Mouse (Mus musculus) olfactory bulb, adult 2 months (tissue): ENCODE data around the gene Umad1. TPM values are rescaled to one million over a fixed set of nuclear protein-coding genes. Genes with fewer than 3 reads are reported as not detected.
"Not testable (repeated sequence)": the region's sequence is repeated elsewhere in the genome, so short reads cannot be mapped to it uniquely, and the experiment has no call there.

ENCODE experiments used
- H3K27ac ChIP-seq: fragments of 200-500 bp; 2 replicates; pipeline ENCODE4 v1.5.1; 2012; ENCODE audit warnings: low read depth, low read length; ENCODE audit not compliant: insufficient read depth
- H3K4me1 ChIP-seq: fragments of 200-500 bp; 2 replicates; pipeline ENCODE4 v1.6.1; 2012; ENCODE audit warnings: low read length; ENCODE audit not compliant: control insufficient read depth, insufficient read depth
- H3K4me3 ChIP-seq: fragments of 200-500 bp; 2 replicates; pipeline ENCODE4 v1.5.1; 2012; ENCODE audit warnings: mild to moderate bottlenecking, low read depth, low read length, moderate library complexity; ENCODE audit not compliant: insufficient read depth
- CTCF ChIP-seq: fragments of 200-500 bp; IDR thresholded peaks from 2 replicates; pipeline ENCODE4 v1.5.1; 2012; ENCODE audit warnings: low read depth, mild to moderate bottlenecking, low read length, moderate library complexity; ENCODE audit not compliant: insufficient read depth
- POLR2A ChIP-seq: fragments of 200-500 bp; IDR thresholded peaks from 2 replicates; pipeline ENCODE4 v1.6.1; 2012; ENCODE audit warnings: mild to moderate bottlenecking, low read depth, low read length, moderate library complexity; ENCODE audit not compliant: insufficient read depth
- WGBS: fragments of 180-500 bp; shearing (Covaris S2); methylation state at CpG from one replicate; pipeline ENCODE4 v1.1.7; 2018; 5-methylcytosine and 5-hydroxymethylcytosine counted together
- polyA plus RNA-seq: library from polyadenylated mRNA; stranded (reverse); fragments of >200 nt; gene quantifications from 2 replicates; pipeline ENCODE4 v1.2.4, GENCODE M21; 2012; ENCODE audit warnings: low replicate concordance; ENCODE audit not compliant: missing spikeins, insufficient read depth, insufficient read length

Gene Umad1
- polyA plus RNA-seq, 1 experiment: not detected

DNA sequence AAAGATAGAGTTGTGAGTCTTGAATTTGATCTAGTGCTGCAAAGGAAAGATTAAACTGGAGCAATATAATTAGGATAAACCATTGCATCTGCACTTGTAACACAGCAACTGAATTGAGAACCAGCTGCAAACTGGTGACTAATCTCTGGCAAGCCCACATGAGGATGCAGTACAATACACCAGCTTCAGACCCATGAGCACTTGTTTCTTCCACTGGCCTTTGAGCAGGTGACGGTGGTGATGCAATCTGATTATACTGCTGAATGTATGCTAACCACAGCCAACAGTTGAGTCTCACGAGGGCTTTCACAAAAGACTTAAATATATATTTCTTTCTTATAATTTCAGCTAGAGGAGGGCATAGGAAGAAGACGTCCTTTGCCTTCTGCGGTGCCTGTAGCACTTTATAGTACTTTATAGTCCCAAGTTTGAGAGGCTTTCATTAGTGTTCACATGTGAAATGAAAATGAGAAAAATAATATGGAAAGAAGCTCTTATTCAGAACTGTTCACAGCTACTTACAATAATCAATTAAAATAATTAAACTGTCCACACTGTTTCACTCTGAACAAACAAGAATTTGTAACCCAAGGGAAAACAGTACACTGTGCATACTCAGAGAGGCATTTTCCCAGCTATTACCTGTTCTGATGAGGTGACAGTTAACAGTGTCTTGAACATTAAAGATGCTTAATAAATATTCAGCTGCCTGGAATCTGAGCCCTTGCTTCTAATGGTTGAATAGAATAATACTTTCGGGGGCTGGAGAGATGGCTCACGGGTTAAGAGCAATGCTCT lies 40.2 kb downstream of the Umad1 start:
- WGBS: 44% methylated on average over 6 of the region's 6 CpGs
- TF ChIP-seq CTCF (no peak), POLR2A (no peak)

DNA sequence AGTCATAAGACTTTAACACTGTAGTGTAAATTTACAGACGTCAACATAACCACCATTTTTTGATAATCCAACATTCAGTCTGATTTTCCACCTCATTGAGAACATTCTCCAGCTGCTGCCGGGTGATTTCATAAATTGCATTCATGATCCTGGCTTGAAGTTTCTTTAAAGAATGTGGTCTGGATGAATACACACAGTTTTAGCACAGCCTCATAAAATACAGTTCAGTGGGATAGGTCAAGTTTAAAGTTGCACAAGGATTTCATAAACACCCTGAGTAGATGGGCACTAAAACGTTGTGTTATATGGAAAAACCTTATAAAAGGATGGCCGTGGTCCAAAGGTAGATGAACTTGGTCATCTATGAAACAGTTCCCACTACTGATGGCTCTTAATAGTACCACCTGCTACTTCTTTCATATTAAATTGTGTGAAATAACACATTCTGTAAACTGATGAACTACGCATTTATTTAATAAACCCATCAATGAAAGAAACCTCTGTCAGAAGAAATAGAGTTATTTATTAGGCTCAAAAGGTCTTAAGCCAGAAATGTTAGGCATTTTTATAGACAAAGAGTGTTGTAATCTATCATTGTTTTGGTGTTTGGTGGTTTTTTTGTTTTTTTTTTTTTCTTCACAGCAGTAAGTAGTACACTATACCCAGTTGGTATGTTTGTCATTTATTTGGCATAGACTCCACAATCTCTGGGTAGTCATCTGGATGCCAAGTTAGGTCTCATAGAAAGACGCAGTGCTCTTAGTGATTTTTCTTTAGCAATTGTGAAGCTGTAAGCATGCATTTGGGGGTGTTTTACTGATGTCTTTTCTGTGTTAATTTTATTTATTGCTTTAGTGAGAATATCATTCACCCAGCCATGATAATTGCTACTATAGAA lies 49.0 kb downstream of the Umad1 start:
- H3K27ac ChIP-seq: no peak overlapping the region
- 64% methylated on average over 6 of the region's 6 CpGs for WGBS
- no peaks in the 10 kb centered on the region for H3K4me1 ChIP-seq
- TF ChIP-seq POLR2A (no peak), CTCF (no peak)
- H3K4me3 ChIP-seq: no peak overlapping the region

More for the DNA sequence above, 40.2 kb downstream of the Umad1 start:
- H3K4me3 ChIP-seq: no peak overlapping the region
- no peaks in the 10 kb centered on the region for H3K4me1 ChIP-seq
- H3K27ac ChIP-seq: no peak overlapping the region

- TF ChIP-seq POLR2A (no peak), CTCF (no peak)
- H3K4me1 ChIP-seq: no peaks in the 10 kb centered on the region
- no peak overlapping the region for H3K4me3 ChIP-seq
- H3K27ac ChIP-seq: no peak overlapping the region
- 66% methylated on average over 2 of the region's 2 CpGs for WGBS
Measured at GRCm38 (mm10) chr6:8312554-8312953, 53.5 kb downstream of the Umad1 start.

GRCm38 (mm10) chr6:8316201-8316600 lies 57.1 kb downstream of the Umad1 start:
- Histone ChIP-seq H3K27ac (no peak overlapping the region), H3K4me3 (no peak overlapping the region), H3K4me1 (no peaks in the 10 kb centered on the region)
- no peak for TF ChIP-seq POLR2A
- TF ChIP-seq CTCF: no peak

DNA sequence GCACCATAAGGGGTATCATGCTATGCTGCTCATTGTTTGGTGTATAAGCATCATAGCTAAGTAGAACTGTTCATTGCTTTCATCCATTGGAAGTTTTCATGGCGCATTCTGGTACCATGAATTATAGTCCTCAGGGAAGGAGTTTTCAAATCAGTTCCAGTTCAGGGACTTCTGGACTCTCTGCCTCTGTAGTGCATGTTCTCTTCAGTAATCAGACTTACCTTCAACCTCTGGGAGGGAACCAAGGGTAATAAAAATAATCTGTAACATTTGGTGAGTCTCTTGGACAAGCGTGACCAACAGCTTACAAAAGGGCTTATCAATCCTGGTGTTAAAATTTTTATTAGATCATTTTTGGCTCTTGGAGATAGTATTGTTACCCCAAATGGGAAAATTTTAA lies 60.5 kb downstream of the Umad1 start:
- WGBS: 100% methylated on average over 2 of the region's 2 CpGs
- TF ChIP-seq POLR2A (no peak), CTCF (no peak)

DNA sequence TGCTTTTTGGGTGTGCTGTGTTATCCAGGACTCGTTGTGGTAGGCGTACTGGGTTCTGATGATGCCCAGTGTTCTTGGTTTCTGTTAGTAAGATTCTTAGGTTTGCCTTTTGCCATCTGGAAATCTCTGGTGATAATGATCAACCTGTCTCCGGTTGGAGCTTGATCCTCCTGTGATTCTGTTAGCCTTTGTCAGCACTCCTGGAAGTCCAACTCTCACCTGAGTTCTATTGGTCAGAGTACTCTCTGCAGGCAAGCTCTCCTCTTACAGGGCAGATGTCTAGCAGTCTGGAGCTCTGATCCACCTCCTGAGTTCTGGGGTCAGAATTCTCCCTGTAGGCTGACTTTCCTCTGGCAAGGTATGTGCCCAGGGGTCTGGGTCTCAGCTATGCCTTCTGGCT lies 72.4 kb downstream of the Umad1 start:
- H3K4me3 ChIP-seq, H3K27ac ChIP-seq, H3K4me1 ChIP-seq: not testable (repeated sequence)
- WGBS: 98% methylated on average over 3 of the region's 3 CpGs

More for the DNA sequence above, 60.5 kb downstream of the Umad1 start:
- no peak overlapping the region for H3K4me3 ChIP-seq
- no peaks in the 10 kb centered on the region for H3K4me1 ChIP-seq
- no peak overlapping the region for H3K27ac ChIP-seq

GRCm38 (mm10) chr6:8333380-8333779 lies 74.3 kb downstream of the Umad1 start:
- Histone ChIP-seq H3K27ac (no peak overlapping the region), H3K4me1 (no peaks in the 10 kb centered on the region), H3K4me3 (no peak overlapping the region)
- WGBS: 94% methylated on average over 1 of the region's 1 CpGs
- TF ChIP-seq POLR2A (no peak), CTCF (no peak)

DNA sequence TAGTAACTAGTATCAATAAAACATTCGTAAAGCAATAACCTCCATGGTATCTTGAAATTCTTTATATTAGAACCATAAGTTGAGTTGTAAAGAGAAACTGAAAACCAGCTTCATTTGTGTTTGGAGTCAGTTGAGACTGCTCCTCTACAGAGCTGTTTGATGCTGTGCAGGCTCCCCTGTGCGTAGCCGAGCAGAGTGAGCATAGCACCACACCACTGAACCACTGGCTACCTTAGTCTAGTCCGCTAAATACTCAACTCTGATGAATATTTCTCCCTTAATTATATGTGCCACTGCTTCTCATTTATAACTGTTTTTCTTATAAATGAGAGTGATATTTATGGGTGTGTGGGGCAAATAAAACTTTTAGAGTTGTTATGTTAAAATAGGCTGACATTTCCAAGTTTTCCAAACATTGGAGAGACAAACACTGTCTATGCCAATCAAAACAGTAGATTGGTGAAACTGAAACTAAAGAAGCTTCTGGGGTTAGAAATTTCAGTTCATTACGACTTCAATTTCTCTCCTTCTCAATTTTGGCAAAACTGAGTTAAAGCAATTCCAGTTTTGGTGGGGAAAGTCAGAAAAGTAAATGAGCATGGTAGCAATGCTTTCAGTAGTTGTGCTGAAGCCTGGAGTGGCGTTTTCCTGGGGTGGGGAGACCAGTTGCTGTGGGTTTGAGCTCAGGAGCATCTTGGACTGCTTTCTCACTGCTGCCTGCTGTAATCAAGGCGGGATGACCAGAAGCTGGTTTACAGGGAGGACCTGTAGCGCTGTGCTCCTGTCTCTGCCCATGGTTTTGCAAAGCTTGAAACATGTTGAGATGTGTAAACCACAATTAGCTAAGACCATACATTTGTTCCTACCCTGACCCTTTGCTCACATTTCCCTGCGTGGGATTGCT lies 77.7 kb downstream of the Umad1 start:
- TF ChIP-seq POLR2A (no peak), CTCF (no peak)
- 89% methylated on average over 9 of the region's 9 CpGs for WGBS
- H3K27ac ChIP-seq: no peak overlapping the region
- H3K4me3 ChIP-seq: no peak overlapping the region
- no peaks in the 10 kb centered on the region for H3K4me1 ChIP-seq

DNA sequence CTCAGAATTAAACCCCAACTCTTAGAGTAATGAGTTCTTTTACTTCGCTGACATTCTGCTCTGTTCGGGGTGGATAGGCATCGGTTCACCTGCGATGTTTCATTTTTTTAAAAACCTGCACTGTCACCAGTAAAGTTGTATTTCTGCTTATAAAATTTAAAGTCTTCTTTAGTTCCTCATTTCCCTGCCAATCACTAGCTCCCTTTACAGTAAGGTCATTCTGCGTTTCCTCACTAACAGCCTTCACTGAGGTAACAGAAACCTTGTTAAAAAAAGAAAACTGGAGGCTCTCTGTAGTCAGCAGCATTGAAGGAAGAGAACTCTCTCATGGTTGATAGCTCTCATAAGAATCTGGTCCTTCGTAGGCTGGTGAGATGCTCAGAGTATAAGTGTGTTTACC lies 80.4 kb downstream of the Umad1 start:
- 95% methylated on average over 6 of the region's 6 CpGs for whole genome bisulfite sequencing
- TF ChIP-seq POLR2A (no peak), CTCF (no peak)
- H3K27ac ChIP-seq: no peak overlapping the region

More for the DNA sequence above, 80.4 kb downstream of the Umad1 start:
- Histone ChIP-seq H3K4me3 (no peak overlapping the region), H3K4me1 (no peaks in the 10 kb centered on the region)
